Mouse (Mus musculus) myocyte (in vitro differentiated cells): ENCODE results near the gene Tsacc.
"Not testable (repeated sequence)": the region's sequence is repeated elsewhere in the genome, so short reads cannot be mapped to it uniquely, and the experiment has no call there.

ENCODE experiments used
- CEBPB ChIP-seq: IDR thresholded peaks from 2 replicates; pipeline ENCODE4 v1.6.1; 2011; ENCODE audit warnings: mild to moderate bottlenecking, moderate library complexity; ENCODE audit not compliant: poor library complexity, insufficient read depth, severe bottlenecking
- E2F4 ChIP-seq: IDR thresholded peaks from one replicate; pipeline ENCODE4 v1.6.1; 2011; ENCODE audit warnings: mild to moderate bottlenecking, control low read depth, moderate library complexity; ENCODE audit not compliant: insufficient read depth
- MAX ChIP-seq: IDR thresholded peaks from one replicate; pipeline ENCODE4 v1.6.1; 2011; ENCODE audit warnings: low read depth, mild to moderate bottlenecking, control low read depth
- MYOG ChIP-seq, 3 experiments: IDR thresholded peaks; one replicate each; pipeline ENCODE4 v1.6.1; 2011; ENCODE audit warnings: control low read depth in 2 of 3, low read depth in 2 of 3, mild to moderate bottlenecking in 2 of 3; ENCODE audit not compliant: insufficient read length in 2 of 3, control insufficient read depth in 1 of 3, insufficient read depth in 1 of 3
- POLR2A ChIP-seq: IDR thresholded peaks from one replicate; pipeline ENCODE4 v1.6.1; 2011; ENCODE audit warnings: low read depth, mild to moderate bottlenecking, control low read depth, moderate library complexity; ENCODE audit not compliant: insufficient read length
- POLR2AphosphoS2 ChIP-seq: IDR thresholded peaks from one replicate; pipeline ENCODE4 v1.6.1; 2011; ENCODE audit warnings: low read depth, control low read depth; ENCODE audit not compliant: insufficient read length
- REST ChIP-seq: IDR thresholded peaks from one replicate; pipeline ENCODE4 v1.6.1; 2011; ENCODE audit warnings: mild to moderate bottlenecking, control low read depth, moderate library complexity; ENCODE audit not compliant: insufficient read depth, insufficient read length
- SRF ChIP-seq: IDR thresholded peaks from one replicate; pipeline ENCODE4 v1.6.1; 2011; ENCODE audit warnings: low read depth; ENCODE audit not compliant: control insufficient read depth, insufficient read length
- TCF12 ChIP-seq: IDR thresholded peaks from one replicate; pipeline ENCODE4 v1.6.1; 2011; ENCODE audit warnings: mild to moderate bottlenecking, control low read depth; ENCODE audit not compliant: poor library complexity, insufficient read depth, severe bottlenecking
- USF1 ChIP-seq: IDR thresholded peaks from one replicate; pipeline ENCODE4 v1.6.1; 2011; ENCODE audit warnings: low read depth, mild to moderate bottlenecking, control low read depth, moderate library complexity

- not testable (repeated sequence) for TF ChIP-seq CEBPB; POLR2A; MAX; TCF12; E2F4; POLR2AphosphoS2; USF1; MYOG (IDR thresholded peaks at IDR 0.05; ENCODE audit: control insufficient read depth in 1 of 3, insufficient read depth in 1 of 3, insufficient read length in 2 of 3, low read depth in 2 of 3); REST; SRF
These were observed 25.5 kb downstream of the Tsacc start for GRCm38 (mm10) chr3:88271298-88271697.
